Mouse (Mus musculus) kidney, adult 2 months (tissue): ENCODE measurements at regions not wholly inside any gene's neighbourhood (a gene's known extent, or its start where the extent isn't known, plus 50 kb on each side); places are given as distances from the start of the nearest gene placed in this dataset.

Experiments used
- CTCF ChIP-seq: fragments of 200-500 bp; conservative IDR thresholded peaks from 2 replicates; pipeline ENCODE4 v1.5.1; 2011; ENCODE audit warnings: low read depth, mild to moderate bottlenecking, control low read depth, low read length, moderate library complexity, mixed read lengths; ENCODE audit not compliant: insufficient read depth, insufficient read length
- POLR2A ChIP-seq: fragments of 200-500 bp; IDR thresholded peaks from one replicate; pipeline ENCODE4 v1.6.1; 2011; ENCODE audit warnings: low read depth, low read length, control low read depth

GRCm38 (mm10) chr15:88509626-88510025, 90.5 kb upstream of the Zdhhc25 start:
- TF ChIP-seq CTCF, result no peak
- TF ChIP-seq POLR2A, result no peak
